In genomic region chr7:118117539-118118210, GRCm38 (mm10) we compare ENCODE assay signal across 10 mouse cellular contexts. TPM values are rescaled to one million over a fixed set of nuclear protein-coding genes. Genes with fewer than 3 reads are reported as not detected.
DNase-seq lines count a peak whose midpoint lies in the region; ATAC-seq and TF ChIP-seq lines count a peak whose summit lies in the region.
"Had no signal": no experiment of that assay in that cellular context is flagged by ENCODE, and none has a peak within 500 bp of the region (broad histone marks: within the 10 kb centered on the region; RNA-seq: fewer than 3 reads in every experiment).

No protein-coding gene starts in this region.

- H3K9ac ChIP-seq in hindbrain, embryonic 12.5 days = no peak overlapping the region
- H3K9ac ChIP-seq in hindbrain, embryonic 16.5 days (ENCODE audit: low read depth, low read length) = no peak overlapping the region
- peak overlapping the region; percentile 25; the same call in 1 of the 2 replicates for H3K9ac ChIP-seq in CH12.LX (ENCODE audit: insufficient read depth, low read depth)

- H3K27ac ChIP-seq in hindbrain, embryonic 12.5 days = peak overlapping the region; percentile 25; the same call in 1 of the 2 replicates
- no peak overlapping the region for H3K27ac ChIP-seq in hindbrain, embryonic 16.5 days (ENCODE audit: low read depth, low read length)
- H3K27ac ChIP-seq in CH12.LX (ENCODE audit: insufficient read depth, low read depth) = peak overlapping the region; percentile 65
- H3K27ac ChIP-seq in brown adipose tissue, adult 24 weeks (replicated peaks; ENCODE audit: low read depth, low read length) = 0 out of 2 replicates have a peak overlapping the region, but pooled peaks have one; percentile 19
- 0 out of 2 replicates have a peak overlapping the region, but pooled peaks have one; percentile 99 for H3K27ac ChIP-seq in limb, embryonic 10.5 days

- TF ChIP-seq EP300 in CH12.LX (IDR thresholded peaks at IDR 0.05; ENCODE audit: low read length) = peak; percentile 48; the same call in 1 of the 2 replicates

- peaks cover 59% of the 10 kb centered on the region for H3K36me3 ChIP-seq in hindbrain, embryonic 12.5 days
- H3K36me3 ChIP-seq in hindbrain, embryonic 16.5 days (ENCODE audit: control insufficient read depth, insufficient read depth, low read length) = peaks cover 32% of the 10 kb centered on the region
- peaks cover 51 to 70% of the 10 kb centered on the region in 2 experiments for H3K36me3 ChIP-seq in CH12.LX (replicated peaks in 1 of 2; ENCODE audit: control insufficient read depth in 1 of 2, insufficient read depth in 1 of 2, low read length in 1 of 2)
- H3K36me3 ChIP-seq in limb, embryonic 10.5 days = peaks cover 74% of the 10 kb centered on the region

- ATAC-seq in hindbrain, embryonic 12.5 days (ENCODE audit: low FRiP score) = no peak
- no peak for ATAC-seq in hindbrain, embryonic 16.5 days

- no peak overlapping the region for H3K4me2 ChIP-seq in hindbrain, embryonic 12.5 days (replicated peaks)
- H3K4me2 ChIP-seq in hindbrain, embryonic 16.5 days (ENCODE audit: low read length) = no peak overlapping the region
- peak overlapping the region; percentile 90; the same call in 1 of the 2 replicates for H3K4me2 ChIP-seq in CH12.LX (ENCODE audit: insufficient read depth, low read depth, poor library complexity, severe bottlenecking)

- peaks cover 41% of the 10 kb centered on the region for H3K79me2 ChIP-seq in CH12.LX (replicated peaks; ENCODE audit: control insufficient read depth, extremely low read depth, insufficient read depth, poor library complexity, severe bottlenecking)

- no peaks in the 10 kb centered on the region for H3K9me3 ChIP-seq in hindbrain, embryonic 12.5 days (replicated peaks)
- no peaks in the 10 kb centered on the region for H3K9me3 ChIP-seq in hindbrain, embryonic 16.5 days (ENCODE audit: control insufficient read depth, low read length)
- H3K9me3 ChIP-seq in CH12.LX (replicated peaks; ENCODE audit: low read length) = no peaks in the 10 kb centered on the region
- no peaks in the 10 kb centered on the region for H3K9me3 ChIP-seq in limb, embryonic 10.5 days (replicated peaks)

- peaks cover 33% of the 10 kb centered on the region for H3K4me1 ChIP-seq in hindbrain, embryonic 12.5 days
- H3K4me1 ChIP-seq in hindbrain, embryonic 16.5 days (ENCODE audit: control insufficient read depth, insufficient read depth, low read depth, low read length) = peaks cover 23% of the 10 kb centered on the region
- H3K4me1 ChIP-seq in CH12.LX (ENCODE audit: control insufficient read depth in 1 of 2, insufficient read depth in 2 of 2) = peaks cover 10 to 55% of the 10 kb centered on the region in 2 experiments
- peaks cover 10% of the 10 kb centered on the region; the same call in 1 of the 2 replicates for H3K4me1 ChIP-seq in brown adipose tissue, adult 24 weeks (ENCODE audit: control insufficient read depth, insufficient read depth, insufficient read length, low read length)
- H3K4me1 ChIP-seq in limb, embryonic 10.5 days = peaks cover 31% of the 10 kb centered on the region

- dilution Hi-C loops in CH12.LX (cut with MboI; ENCODE audit: extremely low pct_ligation_motif_present, extremely low pct_unique_long_range_greater_than_20kb, low sequenced_read_pairs) = no loop called here

- WGBS in hindbrain, embryonic 12.5 days = 56% methylated on average over 4 of the region's 4 CpGs
- WGBS in hindbrain, embryonic 16.5 days = 45% methylated on average over 4 of the region's 4 CpGs
- 40% methylated on average over 4 of the region's 4 CpGs for WGBS in limb, embryonic 10.5 days

- no peak for TF ChIP-seq CTCF in CH12.LX (conservative IDR thresholded peaks at IDR 0.05 in 1 of 2, IDR thresholded peaks at IDR 0.05 in 1 of 2; ENCODE audit: low read depth in 2 of 2, low read length in 2 of 2)

- in situ Hi-C loops in CH12.LX (cut with MboI; ENCODE audit: low pct_ligation_motif_present, low pct_unique_long_range_greater_than_20kb, low sequenced_read_pairs) = loop anchor here (25.0 kb wide), 2 partner anchors 630 to 705 kb away; no protein-coding TSS in a partner anchor

- peak; percentile 29; the same call in 1 of the 2 replicates for TF ChIP-seq POLR2A in CH12.LX (IDR thresholded peaks at IDR 0.05; ENCODE audit: low read depth, low read length)

- peak; percentile 54 for DNase-seq in CH12.LX (ENCODE audit: extremely low read depth)
- no peak for DNase-seq in limb, embryonic 10.5 days (ENCODE audit: low spot score)
- no peak for DNase-seq in layer of hippocampus, adult 18-20 months (ENCODE audit: low spot score in 2 of 2)
- no peak for DNase-seq in thymus, postnatal 14 days
- DNase-seq: adrenal gland, adult 8-10 months; cerebellum, postnatal 10 days; thymus, postnatal 25 days had no signal

- TF ChIP-seq RAD21 in CH12.LX (IDR thresholded peaks at IDR 0.05; ENCODE audit: low read depth, low read length) = no peak

- H3K27me3 ChIP-seq in hindbrain, embryonic 12.5 days = no peaks in the 10 kb centered on the region
- no peaks in the 10 kb centered on the region for H3K27me3 ChIP-seq in hindbrain, embryonic 16.5 days (replicated peaks; ENCODE audit: control insufficient read depth, insufficient read depth, low read length)
- H3K27me3 ChIP-seq in CH12.LX (replicated peaks) = no peaks in the 10 kb centered on the region
- no peaks in the 10 kb centered on the region for H3K27me3 ChIP-seq in limb, embryonic 10.5 days (ENCODE audit: low read depth, poor library complexity, severe bottlenecking)

- H3K4me3 ChIP-seq in hindbrain, embryonic 12.5 days = no peak overlapping the region
- no peak overlapping the region for H3K4me3 ChIP-seq in hindbrain, embryonic 16.5 days (ENCODE audit: low read length)
- H3K4me3 ChIP-seq in CH12.LX (replicated peaks in 1 of 3; ENCODE audit: low read depth in 2 of 3, low read length in 2 of 3, poor library complexity in 1 of 3) = no peak overlapping the region
- H3K4me3 ChIP-seq in brown adipose tissue, adult 24 weeks (ENCODE audit: insufficient read depth, low read depth, low read length) = no peak overlapping the region
- H3K4me3 ChIP-seq in limb, embryonic 10.5 days = no peak overlapping the region

TF ChIP-seq in CH12.LX, 34 proteins besides CTCF, POLR2A, EP300 and RAD21:
- TF ChIP-seq NRF1 (IDR thresholded peaks at IDR 0.05; ENCODE audit: low read depth, low read length) (no peak), TBP (conservative IDR thresholded peaks at IDR 0.05; ENCODE audit: low read depth, low read length) (no peak), CHD1 (IDR thresholded peaks at IDR 0.05; ENCODE audit: low read depth, low read length) (0 out of 2 replicates have a peak, but pooled peaks have one; percentile 7), CHD2 (IDR thresholded peaks at IDR 0.05; ENCODE audit: low read length) (0 out of 2 replicates have a peak, but pooled peaks have one; percentile 39), ZMIZ1 (IDR thresholded peaks at IDR 0.05; ENCODE audit: low read depth, low read length) (0 out of 2 replicates have a peak, but pooled peaks have one; percentile 49), MAFK (IDR thresholded peaks at IDR 0.05; ENCODE audit: insufficient replicate concordance, low read length) (no peak), PAX5 (IDR thresholded peaks at IDR 0.05; ENCODE audit: low read length) (no peak), POLR2AphosphoS2 (IDR thresholded peaks at IDR 0.05; ENCODE audit: low read depth, low read length) (peak; percentile 92), MYC (IDR thresholded peaks at IDR 0.05; ENCODE audit: low read depth, low read length) (peak; percentile 49; the same call in 1 of the 2 replicates), MAZ (IDR thresholded peaks at IDR 0.05; ENCODE audit: low read depth, low read length) (0 out of 2 replicates have a peak, but pooled peaks have one; percentile 44), IRF4 (IDR thresholded peaks at IDR 0.05; ENCODE audit: low read depth, low read length) (peak; percentile 31; the same call in 1 of the 2 replicates)

RNA-seq across cellular contexts. Expression of gene Rps15a, which starts 1.7 kb away (rescaled TPM):
- polyA plus RNA-seq in hindbrain, embryonic 12.5 days (2016; fragmentation: Nextera tagmentation; extraction: Ambion mirVana) = 399 and 511 TPM in 2 replicates
- 313 and 317 TPM in 2 replicates for polyA plus RNA-seq in hindbrain, embryonic 16.5 days (2015; fragmentation: Nextera tagmentation; extraction: Ambion mirVana)
- total RNA-seq in CH12.LX (2012; rRNA removed) (2,766 and 3,118 TPM in 2 replicates), CH12.LX (2014; rRNA removed) (2,652 and 2,996 TPM in 2 replicates)
- 774 and 1,002 TPM in 2 replicates for polyA plus RNA-seq in CH12.LX (2012; ENCODE audit: insufficient read length, low read depth)
- polyA plus RNA-seq in brown adipose tissue, adult 24 weeks (2012; ENCODE audit: insufficient read depth, insufficient read length, missing spikeins) = 331 and 680 TPM in 2 replicates
- polyA plus RNA-seq in limb, embryonic 10.5 days (2016; fragmentation: Nextera tagmentation; extraction: Ambion mirVana) = 688 and 731 TPM in 2 replicates
- 100 to 1,000 TPM; 397 to 411 TPM for total RNA-seq in layer of hippocampus, adult 18-20 months (2021)

RNA-seq across cellular contexts. Expression of gene Arl6ip1, which starts 11.8 kb away (rescaled TPM):
- polyA plus RNA-seq in hindbrain, embryonic 12.5 days (2016; fragmentation: Nextera tagmentation; extraction: Ambion mirVana) = 478 and 481 TPM in 2 replicates
- polyA plus RNA-seq in hindbrain, embryonic 16.5 days (2015; fragmentation: Nextera tagmentation; extraction: Ambion mirVana) = 497 and 635 TPM in 2 replicates
- total RNA-seq in CH12.LX (2012; rRNA removed) (195 and 214 TPM in 2 replicates), CH12.LX (2014; rRNA removed) (234 and 274 TPM in 2 replicates)
- 241 and 248 TPM in 2 replicates for polyA plus RNA-seq in CH12.LX (2012; ENCODE audit: insufficient read length, low read depth)
- polyA plus RNA-seq in brown adipose tissue, adult 24 weeks (2012; ENCODE audit: insufficient read depth, insufficient read length, missing spikeins) = 88.7 and 100 TPM in 2 replicates
- 375 and 392 TPM in 2 replicates for polyA plus RNA-seq in limb, embryonic 10.5 days (2016; fragmentation: Nextera tagmentation; extraction: Ambion mirVana)
- 100 to 1,000 TPM; 277 to 287 TPM for total RNA-seq in layer of hippocampus, adult 18-20 months (2021)
